In genomic region chr11:32534453-32535075, GRCm38 (mm10) we compare ENCODE assay signal across 8 mouse cellular contexts. TPM values are rescaled to one million over a fixed set of nuclear protein-coding genes. Genes with fewer than 3 reads are reported as not detected.
DNase-seq lines count a peak whose midpoint lies in the region; ATAC-seq and TF ChIP-seq lines count a peak whose summit lies in the region.

No protein-coding gene starts in this region.

- TF ChIP-seq POLR2A in cerebellum, adult 2 months (IDR thresholded peaks at IDR 0.05; ENCODE audit: borderline replicate concordance, insufficient read depth, low read length): no peak

- no peak for DNase-seq in cerebellum, adult 2 months
- no peak for DNase-seq in cerebellum, postnatal 14 days
- no peak for DNase-seq in cerebellum, adult 9-10 months
- no peak for DNase-seq in right cerebral cortex, postnatal 36 days (ENCODE audit: low spot score in 2 of 2)

- peak overlapping the region; percentile 98 for H3K4me2 ChIP-seq in intestine, postnatal 0 days (replicated peaks; ENCODE audit: low read depth)
- H3K4me2 ChIP-seq in neural tube, embryonic 12.5 days (replicated peaks): peak overlapping the region; percentile 97

- H3K9ac ChIP-seq in intestine, postnatal 0 days (ENCODE audit: low read depth, low read length): no peak overlapping the region
- no peak overlapping the region for H3K9ac ChIP-seq in neural tube, embryonic 12.5 days

- peaks cover 43% of the 10 kb centered on the region for H3K36me3 ChIP-seq in megakaryocyte, embryonic 14.5 days (replicated peaks; ENCODE audit: low read length)
- H3K36me3 ChIP-seq in intestine, postnatal 0 days (ENCODE audit: control insufficient read depth, insufficient read depth): no peaks in the 10 kb centered on the region
- no peaks in the 10 kb centered on the region for H3K36me3 ChIP-seq in neural tube, embryonic 12.5 days

- no peaks in the 10 kb centered on the region for H3K27me3 ChIP-seq in cerebellum, adult 2 months (ENCODE audit: control insufficient read depth, insufficient read depth, low read length)
- no peaks in the 10 kb centered on the region for H3K27me3 ChIP-seq in megakaryocyte, embryonic 14.5 days (replicated peaks)
- H3K27me3 ChIP-seq in intestine, postnatal 0 days (replicated peaks; ENCODE audit: control insufficient read depth, insufficient read depth, low read length): no peaks in the 10 kb centered on the region
- H3K27me3 ChIP-seq in neural tube, embryonic 12.5 days (replicated peaks): peaks cover 13% of the 10 kb centered on the region; the same call in 1 of the 2 replicates

- TF ChIP-seq CTCF in cerebellum, adult 2 months (IDR thresholded peaks at IDR 0.05; ENCODE audit: borderline replicate concordance, insufficient read depth, low read depth, low read length): no peak
- TF ChIP-seq CTCF in intestine, postnatal 0 days (IDR thresholded peaks at IDR 0.05; ENCODE audit: low read depth): no peak

- H3K4me1 ChIP-seq in cerebellum, adult 2 months (ENCODE audit: control insufficient read depth, insufficient read depth, low read length): peaks cover 20% of the 10 kb centered on the region
- peaks cover 81% of the 10 kb centered on the region for H3K4me1 ChIP-seq in megakaryocyte, embryonic 14.5 days
- no peaks in the 10 kb centered on the region for H3K4me1 ChIP-seq in intestine, postnatal 0 days (replicated peaks; ENCODE audit: control insufficient read depth, insufficient read depth, low read length)
- H3K4me1 ChIP-seq in neural tube, embryonic 12.5 days: peaks cover 53% of the 10 kb centered on the region

- H3K4me3 ChIP-seq in cerebellum, adult 2 months (replicated peaks; ENCODE audit: insufficient read depth, low read depth, low read length): peak overlapping the region; percentile 95
- peak overlapping the region; percentile 97 for H3K4me3 ChIP-seq in megakaryocyte, embryonic 14.5 days (replicated peaks)
- H3K4me3 ChIP-seq in intestine, postnatal 0 days (ENCODE audit: low read depth, low read length): 0 out of 2 replicates have a peak overlapping the region, but pooled peaks have one; percentile 68
- no peak overlapping the region for H3K4me3 ChIP-seq in neural tube, embryonic 12.5 days

- no peaks in the 10 kb centered on the region for H3K9me3 ChIP-seq in megakaryocyte, embryonic 14.5 days
- H3K9me3 ChIP-seq in intestine, postnatal 0 days (ENCODE audit: control insufficient read depth): no peaks in the 10 kb centered on the region
- no peaks in the 10 kb centered on the region for H3K9me3 ChIP-seq in neural tube, embryonic 12.5 days

- WGBS in cerebellum, adult 2 months: 62% methylated on average over 7 of the region's 7 CpGs
- WGBS in intestine, postnatal 0 days: 72% methylated on average over 7 of the region's 7 CpGs
- WGBS in neural tube, embryonic 12.5 days: 76% methylated on average over 7 of the region's 7 CpGs

- ATAC-seq in megakaryocyte, adult 5-6 weeks (ENCODE audit: poor library complexity, severe bottlenecking): no peak
- ATAC-seq in intestine, postnatal 0 days: no peak
- no peak for ATAC-seq in neural tube, embryonic 12.5 days (ENCODE audit: low FRiP score, low read depth)

- 0 out of 2 replicates have a peak overlapping the region, but pooled peaks have one; percentile 33 for H3K27ac ChIP-seq in cerebellum, adult 2 months (ENCODE audit: insufficient read depth, low read length)
- no peak overlapping the region for H3K27ac ChIP-seq in intestine, postnatal 0 days (ENCODE audit: low read depth, low read length)
- no peak overlapping the region for H3K27ac ChIP-seq in neural tube, embryonic 12.5 days

RNA-seq across cellular contexts. Expression of gene Stk10, which starts 1.5 kb away (rescaled TPM):
- 19.6 and 21.6 TPM in 2 replicates for polyA plus RNA-seq in cerebellum, adult 2 months (2012; rRNA removed)
- polyA plus RNA-seq in megakaryocyte, embryonic 14.5 days (2012; ENCODE audit: insufficient read depth, low replicate concordance): 21.6 and 28.3 TPM in 2 replicates
- 88.8 and 98.5 TPM in 2 replicates for total RNA-seq in megakaryocyte, adult 5-6 weeks (2015)
- 115 and 125 TPM in 2 replicates for total RNA-seq in megakaryocyte, adult 5-6 weeks (2017)
- polyA plus RNA-seq in intestine, postnatal 0 days (2015; fragmentation: Nextera tagmentation; extraction: Ambion mirVana): 2.6 and 2.7 TPM in 2 replicates
- polyA plus RNA-seq in neural tube, embryonic 12.5 days (2016; fragmentation: Nextera tagmentation; extraction: Ambion mirVana): 3.2 and 4.1 TPM in 2 replicates

RNA-seq across cellular contexts. Expression of gene Efcab9, which starts 2.7 kb away (rescaled TPM):
- polyA plus RNA-seq in cerebellum, adult 2 months (2012; rRNA removed): 0.97 and 1.4 TPM in 2 replicates
- 0.38 TPM in 1 of 2 replicates, not detected in the other for polyA plus RNA-seq in megakaryocyte, embryonic 14.5 days (2012; ENCODE audit: insufficient read depth, low replicate concordance)
- 0.20 and 2.2 TPM in 2 replicates for total RNA-seq in megakaryocyte, adult 5-6 weeks (2015)
- 1.6 and 2.0 TPM in 2 replicates for total RNA-seq in megakaryocyte, adult 5-6 weeks (2017)
- 0.21 and 0.58 TPM in 2 replicates for polyA plus RNA-seq in intestine, postnatal 0 days (2015; fragmentation: Nextera tagmentation; extraction: Ambion mirVana)
- polyA plus RNA-seq in neural tube, embryonic 12.5 days (2016; fragmentation: Nextera tagmentation; extraction: Ambion mirVana): 0.51 TPM in 1 of 2 replicates, not detected in the other
